Mouse (Mus musculus) forebrain, embryonic 14.5 days (tissue): ENCODE data around the gene Epha5. TPM values are rescaled to one million over a fixed set of nuclear protein-coding genes. Genes with fewer than 3 reads are reported as not detected.

Source experiments
- ATAC-seq: fragments of 200-750 bp; cut with Nextera tagmentation; 2 replicates; pipeline ENCODE4 v1.8.0; 2017; ENCODE audit warnings: mild to moderate bottlenecking, moderate library complexity
- DNase-seq: peaks from one replicate; pipeline ENCODE4 v3.0.0-alpha.2; 2015; ENCODE audit warnings: low spot score
- H3K27ac ChIP-seq: fragments of 300-500 bp; sonication (generic); 2 replicates; pipeline ENCODE4 v1.5.1; 2014; ENCODE audit warnings: low read depth, mild to moderate bottlenecking, control low read depth, low read length, moderate library complexity
- H3K27me3 ChIP-seq: fragments of 300-500 bp; sonication (generic); replicated peaks from 2 replicates; pipeline ENCODE4 v1.6.1; 2014; ENCODE audit warnings: low read length, control low read depth, mixed read lengths; ENCODE audit not compliant: control insufficient read depth, insufficient read depth
- H3K36me3 ChIP-seq: fragments of 300-500 bp; sonication (generic); 2 replicates; pipeline ENCODE4 v1.6.1; 2014; ENCODE audit warnings: low read length, control low read depth; ENCODE audit not compliant: control insufficient read depth, insufficient read depth
- H3K4me1 ChIP-seq: fragments of 300-500 bp; sonication (generic); 2 replicates; pipeline ENCODE4 v1.6.1; 2014; ENCODE audit warnings: antibody characterized with exemption, low read length, control low read depth; ENCODE audit not compliant: control insufficient read depth, insufficient read depth
- H3K4me2 ChIP-seq: fragments of 300-500 bp; sonication (generic); 2 replicates; pipeline ENCODE4 v1.6.1; 2014; ENCODE audit warnings: mild to moderate bottlenecking, control low read depth, low read length
- H3K4me3 ChIP-seq: fragments of 300-500 bp; sonication (generic); 2 replicates; pipeline ENCODE4 v1.5.1; 2014; ENCODE audit warnings: low read depth, low read length, control low read depth
- H3K9ac ChIP-seq: fragments of 300-500 bp; sonication (generic); 2 replicates; pipeline ENCODE4 v1.6.1; 2014; ENCODE audit warnings: mild to moderate bottlenecking, low read length, control low read depth, moderate library complexity
- H3K9me3 ChIP-seq: fragments of 300-500 bp; sonication (generic); replicated peaks from 2 replicates; pipeline ENCODE4 v1.6.1; 2016; ENCODE audit warnings: low read length, control low read depth, mixed read lengths; ENCODE audit not compliant: control insufficient read depth
- WGBS: fragments of 180-500 bp; shearing (Covaris S2); extraction: QIAGEN DNeasy Blood & Tissue Kit; methylation state at CpG from one replicate; pipeline ENCODE4 v1.1.7; 2014; 5-methylcytosine and 5-hydroxymethylcytosine counted together
- polyA plus RNA-seq: library from polyadenylated mRNA; unstranded; fragments of >200 nt; fragmentation: Nextera tagmentation; extraction: Ambion mirVana; gene quantifications from 2 replicates; pipeline ENCODE4 v1.2.1, GENCODE M21; 2014

Epha5 gene
- polyA plus RNA-seq, 1 experiment from 2014 or later = 68.7 TPM

- Histone ChIP-seq H3K9ac (no peak overlapping the region), H3K4me1 (no peaks in the 10 kb centered on the region), H3K36me3 (no peaks in the 10 kb centered on the region), H3K4me3 (no peak overlapping the region), H3K4me2 (no peak overlapping the region), H3K27me3 (no peaks in the 10 kb centered on the region), H3K9me3 (no peaks in the 10 kb centered on the region), H3K27ac (no peak overlapping the region)
- ATAC-seq (no peak), DNase-seq (no peak)
- 86% methylated on average over 11 of the region's 11 CpGs for WGBS
These were observed 321.2 kb downstream of the Epha5 start for GRCm38 (mm10) chr5:84095947-84096346.

DNA sequence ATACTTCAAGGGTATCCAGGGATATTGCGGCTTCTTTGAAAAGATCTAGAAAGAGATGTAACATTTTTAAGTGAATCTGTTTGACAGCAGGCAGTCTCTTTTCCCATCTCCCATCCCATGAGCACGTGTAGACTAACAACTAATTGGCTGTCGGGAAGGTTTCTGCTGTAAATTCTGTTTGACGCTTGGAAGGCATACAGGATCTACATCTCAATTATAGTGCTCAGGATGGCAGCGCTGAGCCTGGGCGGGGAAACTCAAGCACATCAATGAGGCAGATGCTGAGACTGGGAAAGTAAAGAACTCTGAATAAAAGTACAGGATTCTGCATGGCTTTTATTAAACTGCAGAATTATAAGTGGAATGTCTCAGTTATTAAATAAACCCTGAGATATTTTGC, 335.9 kb downstream of the Epha5 start:
- Histone ChIP-seq H3K27me3 (no peaks in the 10 kb centered on the region), H3K4me3 (no peak overlapping the region), H3K9ac (no peak overlapping the region), H3K27ac (no peak overlapping the region), H3K4me1 (no peaks in the 10 kb centered on the region), H3K4me2 (no peak overlapping the region), H3K9me3 (no peaks in the 10 kb centered on the region), H3K36me3 (peaks cover 8% of the 10 kb centered on the region)
- no peak for ATAC-seq
- 46% methylated on average over 6 of the region's 6 CpGs for WGBS
- DNase-seq = peak; percentile 32

GRCm38 (mm10) chr5:84070976-84071375, 346.2 kb downstream of the Epha5 start:
- DNase-seq (no peak), ATAC-seq (no peak)
- Histone ChIP-seq H3K4me2 (no peak overlapping the region), H3K4me3 (no peak overlapping the region), H3K36me3 (0 out of 2 replicates have a peak, but pooled peaks cover 15% of the 10 kb centered on the region), H3K9ac (no peak overlapping the region), H3K4me1 (no peaks in the 10 kb centered on the region), H3K27me3 (no peaks in the 10 kb centered on the region), H3K27ac (no peak overlapping the region), H3K9me3 (no peaks in the 10 kb centered on the region)
- 87% methylated on average over 7 of the region's 7 CpGs for WGBS

DNA sequence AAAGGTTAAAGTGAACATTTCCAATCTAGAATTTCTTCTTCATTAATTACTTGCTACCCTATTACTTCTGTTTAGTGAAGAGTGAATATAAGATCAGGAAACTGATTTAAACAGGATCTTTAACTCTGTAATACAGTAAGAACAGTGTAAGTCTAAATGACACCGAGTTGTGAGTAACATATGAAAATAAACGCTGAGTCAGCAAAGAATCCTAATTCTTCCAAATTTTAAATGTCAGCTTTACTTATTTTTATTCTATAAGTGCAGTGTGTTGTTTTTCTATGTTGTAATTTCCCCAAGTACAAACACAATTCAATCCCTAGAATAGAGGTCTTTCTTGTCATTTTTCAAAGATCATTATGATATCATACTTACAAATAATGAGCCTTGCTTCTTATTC, 363.3 kb downstream of the Epha5 start:
- Histone ChIP-seq H3K27ac (no peak overlapping the region), H3K36me3 (no peaks in the 10 kb centered on the region), H3K4me1 (no peaks in the 10 kb centered on the region), H3K9me3 (no peaks in the 10 kb centered on the region), H3K9ac (no peak overlapping the region), H3K4me3 (no peak overlapping the region), H3K4me2 (no peak overlapping the region), H3K27me3 (no peaks in the 10 kb centered on the region)
- no peak for ATAC-seq
- 92% methylated on average over 2 of the region's 2 CpGs for WGBS
- no peak for DNase-seq

GRCm38 (mm10) chr5:84037250-84037963, 379.8 kb downstream of the Epha5 start:
- Histone ChIP-seq H3K4me1 (no peaks in the 10 kb centered on the region), H3K27me3 (no peaks in the 10 kb centered on the region), H3K36me3 (no peaks in the 10 kb centered on the region), H3K4me3 (no peak overlapping the region), H3K4me2 (no peak overlapping the region), H3K9ac (no peak overlapping the region), H3K9me3 (no peaks in the 10 kb centered on the region), H3K27ac (no peak overlapping the region)
- WGBS = 92% methylated on average over 1 of the region's 1 CpGs
- no peak for ATAC-seq
- DNase-seq = no peak
